Mouse (Mus musculus) ovary, adult 18-20 months (tissue): ENCODE measurements around the gene Gna15.

Experiments
- DNase-seq: peaks from one replicate; pipeline ENCODE4 v3.0.0; 2022; ENCODE audit warnings: low spot score, mixed read lengths

Gna15 gene

GRCm38 (mm10) chr10:81466066-81466465 is 58.0 kb downstream of the Gna15 start:
- DNase-seq = no peak

GRCm38 (mm10) chr10:81465265-81465645 is 58.8 kb downstream of the Gna15 start:
- no peak for DNase-seq

- DNase-seq = no peak
These were observed 59.4 kb downstream of the Gna15 start for GRCm38 (mm10) chr10:81464405-81465264.

- DNase-seq = no peak
These were observed 60.5 kb downstream of the Gna15 start for GRCm38 (mm10) chr10:81463531-81463930.

- DNase-seq = no peak
These were observed 61.1 kb downstream of the Gna15 start for GRCm38 (mm10) chr10:81462917-81463316.

GRCm38 (mm10) chr10:81462415-81462804 is 61.6 kb downstream of the Gna15 start:
- DNase-seq = no peak

GRCm38 (mm10) chr10:81461673-81462414 is 62.2 kb downstream of the Gna15 start:
- no peak for DNase-seq

- no peak for DNase-seq
These were observed 63.1 kb downstream of the Gna15 start for GRCm38 (mm10) chr10:81460951-81461350.

- DNase-seq = no peak
These were observed 63.6 kb downstream of the Gna15 start for GRCm38 (mm10) chr10:81460471-81460870.

- no peak for DNase-seq
These were observed 64.6 kb downstream of the Gna15 start for GRCm38 (mm10) chr10:81459399-81459798.

GRCm38 (mm10) chr10:81458267-81458666 is 65.8 kb downstream of the Gna15 start:
- no peak for DNase-seq

- DNase-seq = no peak
These were observed 66.4 kb downstream of the Gna15 start for GRCm38 (mm10) chr10:81457624-81458023.

- DNase-seq = no peak
These were observed 67.0 kb downstream of the Gna15 start for GRCm38 (mm10) chr10:81456983-81457563.

GRCm38 (mm10) chr10:81455181-81455895 is 68.7 kb downstream of the Gna15 start, which contains the start of gene Nfic:
TSS of gene Nfic (minus strand) at chr10:81455635.
- no peak for DNase-seq

GRCm38 (mm10) chr10:81454106-81454505 is 69.9 kb downstream of the Gna15 start:
- no peak for DNase-seq

- no peak for DNase-seq
These were observed 71.1 kb downstream of the Gna15 start for GRCm38 (mm10) chr10:81452947-81453288.
